Mouse (Mus musculus): Measurements from ENCODE around the gene Lrig2. TPM values are rescaled to one million over a fixed set of nuclear protein-coding genes. Genes with fewer than 3 reads are reported as not detected.

The Lrig2 gene
- total RNA-seq, 2 experiments from 2014 or later: 11.8 to 24.6 TPM

DNA sequence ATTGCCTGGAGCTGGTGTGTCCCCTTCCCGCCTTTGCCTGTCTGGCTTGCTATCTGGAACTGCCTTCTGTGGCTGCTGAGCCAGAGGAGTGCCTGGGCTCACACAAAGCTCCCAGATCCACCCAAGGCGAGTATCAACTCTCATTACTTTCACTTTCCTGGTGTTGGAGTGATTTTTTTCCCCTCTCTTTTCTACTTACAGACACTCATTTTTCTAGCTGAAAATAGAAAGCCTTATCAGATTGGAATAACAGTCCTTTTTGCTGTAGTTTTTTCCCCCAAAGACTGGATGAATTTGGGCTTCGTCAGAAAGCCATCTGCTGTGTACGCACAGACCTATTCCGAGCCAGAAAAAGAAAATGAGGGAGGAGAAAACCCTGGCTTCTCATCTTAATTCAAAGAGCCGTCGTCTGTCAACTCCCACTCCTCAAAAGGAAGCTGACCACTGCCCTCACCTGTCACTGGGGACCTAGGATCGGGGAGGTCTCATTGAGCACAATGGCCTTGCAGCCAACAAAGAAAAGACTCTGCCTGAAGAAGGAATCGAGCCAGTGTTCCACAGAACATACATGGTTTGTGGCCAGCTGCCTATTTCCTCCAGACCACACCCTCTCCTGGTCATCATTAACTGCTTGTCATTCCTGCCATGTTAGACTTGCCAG is 127.9 kb downstream of the Lrig2 start:
- no peak for ATAC-seq (replicated peaks; ENCODE audit: poor library complexity, severe bottlenecking)

DNA sequence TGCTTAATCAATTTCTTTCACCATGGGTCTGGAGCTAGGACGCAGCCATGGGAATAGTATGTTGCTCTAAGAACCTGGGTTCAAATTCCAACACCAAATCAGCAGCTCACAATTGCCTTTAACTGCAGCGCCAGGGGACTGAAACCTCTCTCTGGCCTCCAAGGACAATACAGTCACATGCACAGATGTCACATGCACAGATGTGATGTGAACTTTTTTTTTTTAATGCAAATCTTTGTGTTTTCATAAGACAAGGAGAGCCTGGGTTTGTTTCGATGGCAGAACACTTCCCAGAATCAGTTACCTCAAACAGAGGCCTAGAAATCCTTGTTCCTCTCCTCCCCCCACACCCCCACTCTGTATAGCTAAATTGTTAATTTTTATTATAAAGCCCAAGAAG is 133.5 kb downstream of the Lrig2 start:
- no peak for ATAC-seq (replicated peaks; ENCODE audit: poor library complexity, severe bottlenecking)

DNA sequence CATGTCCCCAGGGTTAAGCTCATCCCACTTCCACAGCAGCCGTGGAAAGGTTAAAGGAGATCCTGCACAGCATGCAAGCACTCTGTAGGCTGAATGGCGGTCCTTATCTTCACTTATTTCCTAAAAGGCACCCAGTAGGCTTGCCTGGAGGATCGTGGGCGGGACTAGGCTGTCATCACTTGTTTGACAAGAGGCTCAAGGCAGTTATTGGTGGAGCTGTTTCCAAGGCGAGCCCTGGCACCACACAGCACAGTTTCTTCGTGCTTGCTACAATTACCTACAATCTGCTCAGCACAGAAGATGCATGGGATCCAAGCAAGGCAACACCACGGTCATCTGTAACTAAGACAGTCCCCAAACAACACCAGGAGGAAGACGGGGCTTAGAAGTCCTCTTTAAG is 137.8 kb downstream of the Lrig2 start:
- no peak for ATAC-seq (replicated peaks; ENCODE audit: poor library complexity, severe bottlenecking)

DNA sequence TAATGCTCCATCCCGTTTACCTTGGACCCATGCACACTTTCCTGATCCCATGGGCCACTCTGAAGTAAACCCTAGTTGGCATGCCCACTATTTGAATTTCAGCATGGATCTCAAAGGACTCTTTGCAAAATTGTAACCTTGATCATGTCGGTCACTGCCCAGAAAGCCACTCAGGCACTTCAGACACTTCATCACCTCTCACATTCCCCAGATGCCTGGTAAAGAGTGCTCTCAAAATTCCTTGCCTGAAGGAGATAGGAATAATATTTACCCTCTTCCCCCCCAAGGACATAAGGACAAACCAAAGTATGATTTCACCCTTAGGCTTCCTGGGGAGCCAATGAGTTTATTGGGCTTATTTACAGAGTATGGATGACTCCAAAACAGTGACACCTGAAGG is 139.3 kb downstream of the Lrig2 start:
- ATAC-seq (replicated peaks; ENCODE audit: poor library complexity, severe bottlenecking): no peak

DNA sequence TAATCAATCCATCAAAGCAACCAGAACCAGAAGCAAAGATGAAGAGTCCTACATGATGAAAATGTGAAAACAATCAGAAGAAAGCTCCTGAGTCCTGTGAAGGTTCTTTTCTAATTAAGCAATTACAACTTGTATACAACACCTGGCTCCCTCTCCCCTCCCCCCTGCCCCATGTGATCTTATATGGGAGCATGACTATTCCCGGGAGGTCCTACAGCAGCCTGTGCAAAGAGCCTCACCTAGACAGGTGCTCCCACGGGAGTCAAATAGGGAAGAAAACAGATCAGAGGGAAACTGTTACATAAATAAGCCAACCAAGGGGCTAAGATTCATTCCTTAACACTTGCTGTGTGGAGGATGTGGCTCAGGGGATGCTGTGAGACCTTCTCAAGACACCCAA is 143.8 kb downstream of the Lrig2 start:
- ATAC-seq (replicated peaks; ENCODE audit: poor library complexity, severe bottlenecking): no peak

DNA sequence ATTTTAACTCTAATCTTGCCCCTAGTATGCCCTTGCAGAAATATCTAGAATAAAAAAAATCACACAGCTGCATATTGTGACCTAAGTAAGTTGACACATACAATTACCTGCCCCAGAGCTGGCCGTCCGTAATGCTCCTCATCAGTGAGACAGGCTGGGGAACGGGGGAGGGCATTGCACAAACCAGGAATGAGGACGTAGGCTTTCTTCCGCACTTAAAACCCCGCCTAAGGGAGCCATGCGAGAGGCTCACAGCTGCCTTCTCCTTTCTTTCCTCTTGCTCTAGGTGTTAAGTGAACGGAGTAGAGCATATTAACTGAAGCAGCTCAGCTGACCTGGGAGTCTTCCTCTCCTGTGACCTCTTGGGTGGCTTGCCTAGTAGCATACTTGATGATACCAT is 149.9 kb downstream of the Lrig2 start:
- no peak for ATAC-seq (replicated peaks; ENCODE audit: poor library complexity, severe bottlenecking)

DNA sequence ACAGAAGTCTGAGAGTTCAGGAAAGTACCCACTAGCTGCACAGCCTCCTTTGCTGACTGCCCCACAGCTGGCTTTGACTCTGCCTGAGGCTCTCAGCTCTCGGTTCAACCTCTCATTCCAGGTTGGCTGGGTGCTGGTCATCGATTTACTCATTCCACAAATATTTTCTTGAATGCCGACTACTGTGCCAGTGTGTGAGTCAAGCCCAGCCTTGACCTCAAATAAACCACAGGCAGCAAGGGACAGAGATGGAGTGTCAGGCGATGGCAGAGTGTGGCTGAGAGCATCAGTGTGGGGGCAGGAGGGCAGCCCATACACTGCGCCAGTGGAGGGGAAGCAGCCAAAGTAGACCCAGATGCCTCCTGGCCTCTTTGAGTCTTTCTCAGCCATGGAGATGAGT is 151.4 kb downstream of the Lrig2 start:
- no peak for ATAC-seq (replicated peaks; ENCODE audit: poor library complexity, severe bottlenecking)

DNA sequence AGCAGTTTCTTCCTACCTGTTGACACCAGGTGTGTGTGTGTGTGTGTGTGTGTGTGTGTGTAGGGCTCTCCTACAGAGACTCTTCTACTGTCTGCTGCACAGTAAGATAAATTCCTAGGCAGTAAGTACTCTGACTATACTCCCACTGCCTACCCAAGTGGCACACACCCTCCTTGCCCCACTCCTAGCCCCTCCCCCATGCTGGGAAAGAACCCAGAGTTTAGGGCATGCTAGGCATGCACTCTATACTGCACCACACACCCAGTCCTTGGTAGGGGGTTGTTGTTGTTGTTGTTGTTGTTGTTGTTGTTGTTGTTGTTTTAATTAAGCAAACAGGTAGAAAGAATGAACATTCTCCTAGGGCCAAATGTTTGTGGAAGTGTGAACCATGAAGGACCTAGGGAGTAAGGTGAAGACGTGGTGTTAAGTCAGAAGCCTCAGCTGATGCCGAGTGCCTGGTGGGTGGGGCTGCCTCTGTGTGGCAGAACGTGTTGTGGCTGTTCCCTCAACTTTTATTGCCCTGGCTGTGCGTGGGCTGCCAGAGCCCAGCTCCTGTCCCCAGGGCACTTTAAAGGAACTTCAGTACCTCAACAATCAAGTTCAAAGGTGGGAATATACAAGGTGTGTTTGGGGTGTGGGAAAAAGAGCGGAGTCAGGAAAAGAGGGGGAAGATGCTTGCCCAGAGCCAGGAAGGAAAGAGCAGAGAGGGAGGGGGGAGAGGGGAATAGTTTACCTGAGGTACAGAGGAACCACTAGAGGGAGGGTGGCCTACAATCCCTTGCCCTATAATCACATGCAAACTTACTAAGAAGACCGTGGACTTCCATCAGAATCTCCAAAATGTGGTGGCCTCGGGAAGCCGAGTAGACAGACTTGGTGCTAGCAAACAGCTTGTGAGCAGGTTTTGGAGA is 152.2 kb downstream of the Lrig2 start:
- no peak for ATAC-seq (replicated peaks; ENCODE audit: poor library complexity, severe bottlenecking)

DNA sequence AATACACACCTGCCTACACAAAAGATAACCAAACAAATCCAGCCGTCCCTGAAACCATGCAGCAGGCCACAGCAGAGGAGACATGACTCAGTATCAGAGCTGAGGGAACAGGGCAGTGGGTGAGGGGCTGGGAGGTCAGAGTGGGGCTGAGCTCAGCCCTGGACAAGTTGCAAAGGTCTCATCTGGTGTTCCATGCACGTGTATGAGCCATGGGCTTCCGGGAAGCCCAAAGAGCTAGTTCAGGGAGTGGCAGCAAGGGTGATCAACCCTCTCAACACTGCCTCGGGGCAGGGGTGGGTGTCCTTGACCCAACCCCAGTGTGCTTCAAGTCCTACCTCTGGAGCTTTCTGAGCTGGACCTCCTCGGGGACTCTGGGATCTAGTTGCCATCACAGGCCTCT is 153.0 kb downstream of the Lrig2 start:
- ATAC-seq (replicated peaks; ENCODE audit: poor library complexity, severe bottlenecking): no peak

DNA sequence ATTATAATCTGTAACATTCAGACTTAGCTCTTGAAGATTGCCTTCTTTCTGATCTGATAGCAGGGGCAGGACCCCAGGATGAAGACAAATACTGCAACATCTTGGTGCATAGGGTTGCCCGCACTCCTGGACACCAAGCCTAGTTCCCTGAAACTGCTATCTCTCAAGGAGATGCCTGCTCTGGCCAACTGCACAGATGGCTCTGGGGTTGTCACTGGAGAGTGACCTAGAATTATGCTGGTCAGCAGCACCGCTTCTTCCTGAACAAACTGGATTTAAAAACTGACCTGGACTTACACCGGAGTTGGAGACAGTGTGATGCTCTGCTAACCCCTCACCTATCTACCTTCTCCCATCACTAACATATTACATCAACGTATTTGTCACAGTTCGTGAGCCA is 155.6 kb downstream of the Lrig2 start:
- no peak for ATAC-seq (replicated peaks; ENCODE audit: poor library complexity, severe bottlenecking)

DNA sequence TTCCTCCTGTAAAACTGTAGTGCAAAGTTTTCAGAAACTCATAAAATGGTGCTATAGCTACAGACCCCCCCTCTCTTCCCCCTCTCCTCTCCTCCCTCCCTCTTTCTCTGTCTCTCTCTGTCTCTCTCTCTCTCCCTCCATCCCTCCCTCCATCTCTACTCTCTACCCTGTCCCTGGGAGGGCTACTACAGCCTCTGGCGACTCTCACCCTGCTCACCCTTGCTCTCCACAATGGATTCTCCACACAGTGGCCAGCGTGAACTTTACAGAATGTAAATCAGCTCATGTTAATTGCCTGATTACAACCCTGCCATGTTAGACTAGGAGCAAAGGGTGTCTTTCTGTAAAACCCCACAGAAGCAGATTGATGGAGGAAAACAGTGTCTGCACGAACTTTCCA is 157.8 kb downstream of the Lrig2 start:
- ATAC-seq (replicated peaks; ENCODE audit: poor library complexity, severe bottlenecking): no peak

DNA sequence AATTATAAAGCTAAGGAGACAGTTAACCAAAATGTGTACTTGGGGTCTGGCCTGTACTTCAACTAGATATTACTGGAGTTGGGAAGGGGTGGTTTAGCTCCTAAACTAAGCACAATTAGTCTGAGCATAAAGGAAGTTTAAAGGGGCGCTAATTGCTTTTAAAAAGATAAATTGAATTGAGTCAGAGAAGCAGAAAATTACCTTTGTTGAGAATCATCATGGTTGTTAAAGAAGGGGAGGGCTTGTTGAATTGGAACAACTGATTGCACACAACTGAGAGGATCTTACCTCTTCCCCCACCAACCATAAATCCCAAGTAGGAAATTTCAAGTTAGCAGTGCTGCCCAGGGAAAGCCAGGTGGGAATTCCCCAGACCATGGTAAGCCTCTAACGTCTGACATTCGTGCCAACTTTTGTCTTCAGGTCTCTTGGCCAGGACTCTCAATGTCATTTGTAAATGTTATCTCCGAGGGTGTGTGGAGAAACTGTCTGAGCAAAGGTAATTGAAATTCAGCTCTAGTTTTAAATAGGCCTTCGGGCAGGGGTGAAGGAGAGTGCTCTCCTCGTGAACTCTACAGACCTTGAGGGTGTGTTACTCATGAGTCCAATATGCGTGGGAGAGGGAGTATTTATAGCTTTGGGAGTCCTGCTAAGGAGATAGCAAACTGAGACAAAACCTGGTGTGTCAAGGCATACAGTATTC is 159.2 kb downstream of the Lrig2 start:
- ATAC-seq (replicated peaks; ENCODE audit: poor library complexity, severe bottlenecking): no peak

DNA sequence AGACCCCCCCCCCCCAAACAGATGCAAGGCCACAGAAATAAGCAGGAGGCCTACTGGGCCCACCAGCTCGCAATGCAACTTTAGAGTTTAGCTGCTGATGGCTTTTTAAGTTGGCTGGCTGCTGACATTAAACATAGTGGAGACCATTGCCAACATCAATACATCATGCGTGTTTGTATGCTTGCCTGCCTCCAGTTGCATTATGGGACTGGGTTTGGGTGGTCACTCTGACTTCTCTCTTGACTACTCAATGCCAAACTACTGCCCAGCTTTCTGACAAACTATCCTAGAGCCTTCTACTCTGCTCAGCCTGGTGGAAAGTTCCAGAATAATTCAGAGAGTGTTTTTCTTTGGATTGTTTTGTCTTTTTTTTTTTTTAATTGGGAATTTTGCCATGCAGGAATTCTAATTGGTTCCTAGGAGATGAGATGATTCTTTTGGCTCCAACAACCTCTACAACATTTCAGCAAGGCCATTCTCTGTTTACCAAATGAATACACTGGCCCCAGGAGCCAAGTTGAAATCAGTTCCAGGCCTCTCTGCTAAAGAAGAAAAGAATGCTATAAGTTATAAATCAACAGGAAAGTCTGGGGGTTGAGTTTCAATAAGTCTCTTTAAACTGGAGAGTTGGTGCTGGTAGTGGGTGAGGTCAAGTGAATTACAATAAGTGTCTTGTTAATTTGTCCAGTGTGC is 161.3 kb downstream of the Lrig2 start:
- no peak for ATAC-seq (replicated peaks; ENCODE audit: poor library complexity, severe bottlenecking)

DNA sequence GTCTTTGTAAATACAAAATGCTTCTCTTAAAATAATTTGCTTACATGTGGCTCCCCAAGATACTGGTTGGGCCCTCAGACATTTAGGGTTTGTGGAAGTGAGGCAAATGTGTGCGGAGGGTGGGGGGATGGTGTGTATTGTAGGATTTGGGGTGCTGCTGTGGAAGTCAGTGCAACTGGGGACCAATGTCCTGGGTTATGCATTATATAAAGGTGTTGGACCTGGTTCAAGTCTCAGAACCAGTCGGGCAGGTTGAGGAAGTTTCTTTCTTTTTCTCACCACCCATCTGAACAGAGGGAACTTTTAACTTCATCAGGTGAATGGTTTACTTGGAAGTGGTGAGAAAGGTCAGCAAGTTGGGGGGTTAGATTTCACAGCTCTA is 161.9 kb downstream of the Lrig2 start:
- ATAC-seq (replicated peaks; ENCODE audit: poor library complexity, severe bottlenecking): no peak

DNA sequence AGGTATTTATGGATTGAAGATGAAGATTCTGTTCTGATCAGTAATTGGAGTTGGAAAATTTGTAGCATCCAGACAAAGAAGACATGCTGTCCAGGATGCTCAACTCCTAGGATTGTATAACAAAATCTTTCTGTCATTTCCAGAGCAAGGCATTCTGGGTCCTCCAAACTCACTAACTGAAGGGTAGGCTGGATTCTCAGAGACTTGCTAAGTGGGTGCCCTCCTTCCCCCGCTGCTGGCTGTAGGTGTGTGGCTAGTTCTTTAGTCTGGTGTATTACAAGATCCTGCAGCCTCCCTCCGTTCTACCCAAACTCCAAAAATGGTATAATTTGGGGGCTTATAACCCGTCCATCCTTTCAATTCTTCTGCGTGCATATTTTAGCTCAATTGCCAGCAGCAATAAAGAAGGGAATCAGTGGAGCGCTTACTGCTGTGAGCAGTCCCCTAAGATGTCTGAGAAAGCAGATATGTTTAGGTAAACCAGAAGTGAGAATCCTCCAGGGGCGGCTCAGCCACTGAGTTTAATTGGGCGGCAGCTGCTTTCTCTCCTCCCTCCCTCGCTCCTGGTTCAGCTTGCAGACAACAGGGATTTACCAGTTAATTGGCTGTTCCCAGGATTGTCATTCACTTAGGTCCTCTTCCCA is 162.4 kb downstream of the Lrig2 start:
- no peak for ATAC-seq (replicated peaks; ENCODE audit: poor library complexity, severe bottlenecking)

Other genes with a start within 250 kb of the Lrig2 start
- gene Slc16a1, start 126.8 kb upstream of the Lrig2 start, total RNA-seq (2014; fragmentation: Nextera tagmentation): 36.4 and 42.5 TPM in 2 replicates
- 85.3 and 88.6 TPM in 2 replicates for gene Slc16a1, start 126.8 kb upstream of the Lrig2 start, total RNA-seq (2017)

Measured in granulocyte monocyte progenitor cell, adult 5-6 weeks (primary cell).